Mouse (Mus musculus) limb, embryonic 13.5 days (tissue): ENCODE data around the gene Pyy. TPM values are rescaled to one million over a fixed set of nuclear protein-coding genes. Genes with fewer than 3 reads are reported as not detected.

Experiments
- ATAC-seq: fragments of 200-750 bp; cut with Nextera tagmentation; 2 replicates; pipeline ENCODE4 v1.8.0; 2017; ENCODE audit warnings: low read depth, moderate number of reproducible peaks, moderate TSS enrichment; ENCODE audit not compliant: low FRiP score
- H3K27ac ChIP-seq: fragments of 300-500 bp; sonication (generic); 2 replicates; pipeline ENCODE4 v1.5.1; 2015; ENCODE audit warnings: inconsistent platforms, mild to moderate bottlenecking, moderate library complexity
- H3K27me3 ChIP-seq: fragments of 300-500 bp; sonication (generic); 2 replicates; pipeline ENCODE4 v1.6.1; 2015; ENCODE audit warnings: mild to moderate bottlenecking, inconsistent platforms
- H3K36me3 ChIP-seq: fragments of 300-500 bp; sonication (generic); 2 replicates; pipeline ENCODE4 v1.6.1; 2015; ENCODE audit warnings: inconsistent platforms, mild to moderate bottlenecking, moderate library complexity
- H3K4me1 ChIP-seq: fragments of 300-500 bp; sonication (generic); 2 replicates; pipeline ENCODE4 v1.6.1; 2015; ENCODE audit warnings: inconsistent platforms
- H3K4me2 ChIP-seq: fragments of 300-500 bp; sonication (generic); replicated peaks from 2 replicates; pipeline ENCODE4 v1.6.1; 2015; ENCODE audit warnings: inconsistent platforms, mild to moderate bottlenecking, moderate library complexity
- H3K4me3 ChIP-seq: fragments of 300-500 bp; sonication (generic); 2 replicates; pipeline ENCODE4 v1.5.1; 2015; ENCODE audit warnings: moderate library complexity, mild to moderate bottlenecking, inconsistent platforms
- H3K9ac ChIP-seq: fragments of 300-500 bp; sonication (generic); 2 replicates; pipeline ENCODE4 v1.6.1; 2015; ENCODE audit warnings: mild to moderate bottlenecking, inconsistent platforms
- H3K9me3 ChIP-seq: fragments of 300-500 bp; sonication (generic); 2 replicates; pipeline ENCODE4 v1.6.1; 2016; ENCODE audit warnings: inconsistent platforms
- WGBS: fragments of 180-500 bp; shearing (Covaris S2); methylation state at CpG from one replicate; pipeline ENCODE4 v1.1.7; 2015; 5-methylcytosine and 5-hydroxymethylcytosine counted together
- polyA plus RNA-seq: library from polyadenylated mRNA; unstranded; fragments of >200 nt; fragmentation: Nextera tagmentation; extraction: Ambion mirVana; gene quantifications from 2 replicates; pipeline ENCODE4 v1.2.1, GENCODE M21; 2015

The Pyy gene
- polyA plus RNA-seq, 1 experiment from 2014 or later = not detected

GRCm38 (mm10) chr11:102137625-102138446 is 30.2 kb upstream of the Pyy start:
- Histone ChIP-seq H3K27me3 (peaks cover 9% of the 10 kb centered on the region), H3K4me2 (peak overlapping the region; percentile 66), H3K9ac (peak overlapping the region; percentile 56), H3K4me3 (peak overlapping the region; percentile 36), H3K27ac (no peak overlapping the region), H3K9me3 (no peaks in the 10 kb centered on the region), H3K36me3 (no peaks in the 10 kb centered on the region), H3K4me1 (peaks cover 9% of the 10 kb centered on the region)
- peak; percentile 41; the same call in 1 of the 2 replicates for ATAC-seq
- 46% methylated on average over 13 of the region's 13 CpGs for WGBS

GRCm38 (mm10) chr11:102134516-102134915 is 26.9 kb upstream of the Pyy start:
- 20% methylated on average over 4 of the region's 4 CpGs for WGBS
- no peak for ATAC-seq
- Histone ChIP-seq H3K4me2 (no peak overlapping the region), H3K27me3 (0 out of 2 replicates have a peak, but pooled peaks cover 12% of the 10 kb centered on the region), H3K9me3 (no peaks in the 10 kb centered on the region), H3K36me3 (no peaks in the 10 kb centered on the region), H3K27ac (no peak overlapping the region), H3K9ac (0 out of 2 replicates have a peak overlapping the region, but pooled peaks have one; percentile 9), H3K4me3 (no peak overlapping the region), H3K4me1 (peaks cover 9% of the 10 kb centered on the region)

- ATAC-seq = no peak
- Histone ChIP-seq H3K4me2 (no peak overlapping the region), H3K9me3 (peaks cover 2% of the 10 kb centered on the region; the same call in 1 of the 2 replicates), H3K27ac (no peak overlapping the region), H3K4me1 (no peaks in the 10 kb centered on the region), H3K27me3 (peaks cover 8% of the 10 kb centered on the region), H3K4me3 (no peak overlapping the region), H3K9ac (no peak overlapping the region), H3K36me3 (no peaks in the 10 kb centered on the region)
- WGBS = 81% methylated on average over 6 of the region's 6 CpGs
Observed at GRCm38 (mm10) chr11:102117386-102117785, 9.8 kb upstream of the Pyy start.

GRCm38 (mm10) chr11:102116241-102116640 is 8.6 kb upstream of the Pyy start:
- Histone ChIP-seq H3K4me1 (no peaks in the 10 kb centered on the region), H3K9ac (no peak overlapping the region), H3K27ac (no peak overlapping the region), H3K36me3 (no peaks in the 10 kb centered on the region), H3K9me3 (peaks cover 2% of the 10 kb centered on the region; the same call in 1 of the 2 replicates), H3K4me2 (no peak overlapping the region), H3K4me3 (no peak overlapping the region), H3K27me3 (peaks cover 10% of the 10 kb centered on the region)
- no peak for ATAC-seq
- 71% methylated on average over 8 of the region's 8 CpGs for WGBS

- no peaks in the 10 kb centered on the region for H3K36me3 ChIP-seq
- no peak overlapping the region for H3K9ac ChIP-seq
- no peaks in the 10 kb centered on the region for H3K9me3 ChIP-seq
- H3K4me1 ChIP-seq = peaks cover 11% of the 10 kb centered on the region
- WGBS = 72% methylated on average over 5 of the region's 5 CpGs
- H3K4me2 ChIP-seq = no peak overlapping the region
- no peak for ATAC-seq
- no peak overlapping the region for H3K27ac ChIP-seq
- H3K27me3 ChIP-seq = peaks cover 48% of the 10 kb centered on the region
- H3K4me3 ChIP-seq = no peak overlapping the region
Observed at GRCm38 (mm10) chr11:102111576-102111975, 3.9 kb upstream of the Pyy start.

GRCm38 (mm10) chr11:102106911-102107310 is 721 bp downstream of the Pyy start:
- peaks cover 16% of the 10 kb centered on the region for H3K4me1 ChIP-seq
- H3K4me3 ChIP-seq = peak overlapping the region; percentile 15; the same call in 1 of the 2 replicates
- no peaks in the 10 kb centered on the region for H3K9me3 ChIP-seq
- no peaks in the 10 kb centered on the region for H3K36me3 ChIP-seq
- 2% methylated on average over 20 of the region's 21 CpGs for WGBS
- H3K27me3 ChIP-seq = peaks cover 83% of the 10 kb centered on the region
- no peak overlapping the region for H3K27ac ChIP-seq
- no peak for ATAC-seq
- peak overlapping the region; percentile 19; the same call in 1 of the 2 replicates for H3K9ac ChIP-seq
- H3K4me2 ChIP-seq = peak overlapping the region; percentile 42

GRCm38 (mm10) chr11:102102485-102103258 is 5.0 kb downstream of the Pyy start:
- Histone ChIP-seq H3K9ac (no peak overlapping the region), H3K4me1 (peaks cover 16% of the 10 kb centered on the region)

GRCm38 (mm10) chr11:102101219-102101618 is 6.4 kb downstream of the Pyy start, which contains the start of gene Ppy:
Gene Ppy, minus strand, starts transcription at chr11:102101319.
- H3K9me3 ChIP-seq = no peaks in the 10 kb centered on the region
- 76% methylated on average over 4 of the region's 4 CpGs for WGBS
- peaks cover 19% of the 10 kb centered on the region for H3K4me1 ChIP-seq
- H3K36me3 ChIP-seq = no peaks in the 10 kb centered on the region
- no peak within 1 kb of the TSS for H3K9ac ChIP-seq
- 0 out of 2 replicates have a peak within 1 kb of the TSS, but pooled peaks have one; percentile 16 for H3K4me2 ChIP-seq
- peaks cover 69% of the 10 kb centered on the region for H3K27me3 ChIP-seq
- no peak for ATAC-seq
- no peak within 1 kb of the TSS for H3K27ac ChIP-seq
- H3K4me3 ChIP-seq = no peak within 1 kb of the TSS

More at GRCm38 (mm10) chr11:102102485-102103258, 5.0 kb downstream of the Pyy start:
- no peak overlapping the region for H3K27ac ChIP-seq
- 18% methylated on average over 17 of the region's 17 CpGs for WGBS
- H3K4me3 ChIP-seq = no peak overlapping the region
- H3K4me2 ChIP-seq = 0 out of 2 replicates have a peak overlapping the region, but pooled peaks have one; percentile 16
- no peaks in the 10 kb centered on the region for H3K9me3 ChIP-seq
- 0 out of 2 replicates have a peak, but pooled peaks have one; percentile 68 for ATAC-seq
- H3K36me3 ChIP-seq = no peaks in the 10 kb centered on the region
- H3K27me3 ChIP-seq = peaks cover 83% of the 10 kb centered on the region

GRCm38 (mm10) chr11:102096887-102097391 is 10.7 kb downstream of the Pyy start:
- no peak overlapping the region; the same call in 1 of the 2 replicates for H3K27ac ChIP-seq
- 5% methylated on average over 18 of the region's 18 CpGs for WGBS
- peak overlapping the region; percentile 58 for H3K4me2 ChIP-seq
- H3K4me1 ChIP-seq = peaks cover 14% of the 10 kb centered on the region
- H3K4me3 ChIP-seq = peak overlapping the region; percentile 37
- peak overlapping the region; percentile 52 for H3K9ac ChIP-seq
- H3K27me3 ChIP-seq = peaks cover 31% of the 10 kb centered on the region
- H3K36me3 ChIP-seq = no peaks in the 10 kb centered on the region
- no peaks in the 10 kb centered on the region for H3K9me3 ChIP-seq
- ATAC-seq = peak; percentile 82

- H3K27me3 ChIP-seq = peaks cover 26% of the 10 kb centered on the region
- no peaks in the 10 kb centered on the region for H3K9me3 ChIP-seq
- 0 out of 2 replicates have a peak, but pooled peaks have one; percentile 9 for ATAC-seq
- H3K4me2 ChIP-seq = peak overlapping the region; percentile 58
- 72% methylated on average over 5 of the region's 5 CpGs for WGBS
- peaks cover 14% of the 10 kb centered on the region for H3K4me1 ChIP-seq
- peak overlapping the region; percentile 37 for H3K4me3 ChIP-seq
- no peak overlapping the region; the same call in 1 of the 2 replicates for H3K27ac ChIP-seq
- H3K9ac ChIP-seq = no peak overlapping the region
- H3K36me3 ChIP-seq = no peaks in the 10 kb centered on the region
Observed at GRCm38 (mm10) chr11:102096446-102096845, 11.2 kb downstream of the Pyy start.

- Histone ChIP-seq H3K27me3 (peaks cover 23% of the 10 kb centered on the region; the same call in 1 of the 2 replicates), H3K9me3 (no peaks in the 10 kb centered on the region), H3K27ac (no peak overlapping the region), H3K9ac (no peak overlapping the region), H3K4me1 (peaks cover 14% of the 10 kb centered on the region), H3K36me3 (no peaks in the 10 kb centered on the region), H3K4me2 (no peak overlapping the region), H3K4me3 (no peak overlapping the region)
- 89% methylated on average over 3 of the region's 3 CpGs for WGBS
- no peak for ATAC-seq
Observed at GRCm38 (mm10) chr11:102095676-102096075, 12.0 kb downstream of the Pyy start.
